ENCODE assay signal across 11 mouse cellular contexts in genomic region chr15:10671868-10672267, GRCm38 (mm10). TPM values are rescaled to one million over a fixed set of nuclear protein-coding genes. Genes with fewer than 3 reads are reported as not detected.
DNase-seq lines count a peak whose midpoint lies in the region; ATAC-seq lines count a peak whose summit lies in the region.
"Had no signal": no experiment of that assay in that cellular context is flagged by ENCODE, and none has a peak within 500 bp of the region (broad histone marks: within the 10 kb centered on the region; RNA-seq: fewer than 3 reads in every experiment).

No protein-coding gene starts in this region.

- no peaks in the 10 kb centered on the region for H3K27me3 ChIP-seq in limb, embryonic 15.5 days

- peak; percentile 77 for ATAC-seq in limb, embryonic 15.5 days (ENCODE audit: insufficient number of reproducible peaks, low FRiP score, low TSS enrichment, low read depth)
- ATAC-seq in megakaryocyte progenitor cell, adult 5-6 weeks (replicated peaks; ENCODE audit: poor library complexity): no peak

- no peak overlapping the region for H3K9ac ChIP-seq in limb, embryonic 15.5 days

- peaks cover 43% of the 10 kb centered on the region for H3K4me1 ChIP-seq in limb, embryonic 15.5 days

- H3K4me2 ChIP-seq in limb, embryonic 15.5 days: peak overlapping the region; percentile 3; the same call in 1 of the 2 replicates

- DNase-seq in gastrocnemius, postnatal 25 days: peak; percentile 36
- DNase-seq in gastrocnemius, postnatal 14 days: no peak
- DNase-seq in NIH3T3 (ENCODE audit: low read depth): peak; percentile 85
- peak; percentile 60 to 67 for DNase-seq in heart, adult 18-20 months
- DNase-seq in yolk sac, embryonic 10.5 days (ENCODE audit: low spot score): no peak
- no peak for DNase-seq in left cerebral cortex, postnatal 25 days (ENCODE audit: low spot score in 2 of 2)
- DNase-seq: cerebellum, adult 2 months; kidney, postnatal 25 days; left cerebral cortex, postnatal 4 days had no signal

- H3K27ac ChIP-seq in limb, embryonic 15.5 days: peak overlapping the region; percentile 76

- no peaks in the 10 kb centered on the region for H3K9me3 ChIP-seq in limb, embryonic 15.5 days

- intact Hi-C loops in gastrocnemius, postnatal 14 days (cut with DNase I; ENCODE audit: low total_unique reads): no loop called here
- intact Hi-C loops in left cerebral cortex, postnatal 25 days (cut with DNase I): no loop called here

- H3K4me3 ChIP-seq in limb, embryonic 15.5 days: no peak overlapping the region

- H3K36me3 ChIP-seq in limb, embryonic 15.5 days: no peaks in the 10 kb centered on the region

- 30% methylated on average over 4 of the region's 4 CpGs for WGBS in limb, embryonic 15.5 days

RNA-seq across cellular contexts. Expression of gene Rai14, which starts 42.6 kb away (rescaled TPM):
- 1 to 10 TPM; 2.6 to 3.5 TPM for total RNA-seq in gastrocnemius, postnatal 25 days (2021)
- 1 to 10 TPM; 4.1 to 4.8 TPM for total RNA-seq in gastrocnemius, postnatal 14 days (2021)
- 1 to 10 TPM; 3.6 to 3.9 TPM for total RNA-seq in heart, adult 18-20 months (2021)
- 48.2 and 56.9 TPM in 2 replicates for polyA plus RNA-seq in limb, embryonic 15.5 days (2015; fragmentation: Nextera tagmentation; extraction: Ambion mirVana)
- 1 to 10 TPM; 7.5 to 8.9 TPM for total RNA-seq in left cerebral cortex, postnatal 25 days (2021)
- 5.2 and 6.9 TPM in 2 replicates for total RNA-seq in megakaryocyte progenitor cell, adult 5-6 weeks (2015)
- total RNA-seq in megakaryocyte progenitor cell, adult 5-6 weeks (2017): 3.8 and 4.5 TPM in 2 replicates

Comparison
In these comparisons a context has a peak if more than half of its experiments do, and no peak if none do; other contexts are left out.
1. DNase-seq: peak in gastrocnemius, postnatal 25 days (single experiment), NIH3T3 (single experiment) and heart, adult 18-20 months (2 of 2); none in gastrocnemius, postnatal 14 days (single experiment), yolk sac, embryonic 10.5 days (single experiment) and left cerebral cortex, postnatal 25 days (0 of 2).